Mouse (Mus musculus) cerebellum, postnatal 10 days (tissue): ENCODE measurements around the gene 4933428G20Rik.
A peak's percentile ranks its signal among the peaks of the same experiment; 100 is the strongest.

Experiments
- DNase-seq, 2 experiments: peaks; one replicate each; pipeline ENCODE4 v3.0.0; 2021; ENCODE audit warnings: mixed read lengths in 2 of 2

Gene 4933428G20Rik

GRCm38 (mm10) chr11:97532950-97533582 is 32.9 kb upstream of the 4933428G20Rik start:
- DNase-seq: peak; percentile 87 to 88

- peak; percentile 86 to 92 for DNase-seq
These were observed 32.2 kb upstream of the 4933428G20Rik start for GRCm38 (mm10) chr11:97532354-97532753.

DNA sequence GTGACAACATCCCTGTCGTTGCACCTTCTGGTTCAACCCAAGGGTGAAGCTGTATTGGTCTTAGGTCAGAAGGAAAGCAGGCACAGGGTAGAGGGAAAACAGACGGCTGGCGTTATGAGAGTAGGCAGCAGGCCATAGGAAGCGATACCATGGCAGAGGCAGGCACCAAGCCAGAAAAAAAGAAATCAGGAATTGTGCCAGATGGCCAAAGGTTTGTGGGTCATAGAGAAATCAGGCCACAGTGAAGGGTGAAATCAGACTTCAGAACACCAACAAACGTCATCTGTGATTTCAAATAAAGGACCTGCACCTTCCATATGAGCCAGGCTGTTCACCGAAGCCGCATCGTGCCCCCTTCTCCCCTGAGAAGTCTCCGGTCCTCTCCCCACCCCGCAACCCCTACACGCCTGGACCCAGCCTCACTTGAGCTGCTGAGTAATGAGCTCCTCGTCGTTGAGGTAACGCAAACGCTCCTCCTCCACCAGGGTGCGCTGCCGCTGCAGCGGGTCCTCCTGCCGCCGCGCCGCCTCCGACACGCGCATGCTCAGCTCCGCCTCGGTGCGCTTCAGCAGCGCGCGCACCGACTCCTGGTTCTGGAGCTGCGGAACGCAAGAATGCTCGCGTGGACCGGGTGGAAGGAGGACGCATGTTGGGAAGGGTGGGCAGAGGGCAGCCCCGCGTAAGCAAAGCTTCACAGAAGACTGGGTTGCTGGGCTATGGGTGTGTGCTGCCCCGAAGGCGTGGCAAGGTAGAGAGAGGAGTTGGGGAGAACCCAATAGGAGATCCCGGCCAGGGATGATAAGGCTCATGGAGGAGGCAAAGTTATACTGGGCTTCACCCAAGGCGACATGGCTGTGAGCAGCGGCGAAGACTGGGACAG is 31.5 kb upstream of the 4933428G20Rik start:
- peak; percentile 98 for DNase-seq

- DNase-seq: peak; percentile 73 to 75
These were observed 30.8 kb upstream of the 4933428G20Rik start for GRCm38 (mm10) chr11:97530961-97531360.

- no peak for DNase-seq
These were observed 29.9 kb upstream of the 4933428G20Rik start for GRCm38 (mm10) chr11:97530069-97530468.

- no peak for DNase-seq
These were observed 28.2 kb upstream of the 4933428G20Rik start for GRCm38 (mm10) chr11:97528282-97528808.

GRCm38 (mm10) chr11:97525313-97525712 is 25.2 kb upstream of the 4933428G20Rik start:
- no peak for DNase-seq

- DNase-seq: no peak
These were observed 24.2 kb upstream of the 4933428G20Rik start for GRCm38 (mm10) chr11:97524306-97524705.

- peak; percentile 77 to 81 for DNase-seq
These were observed 23.7 kb upstream of the 4933428G20Rik start for GRCm38 (mm10) chr11:97523827-97524261.

DNA sequence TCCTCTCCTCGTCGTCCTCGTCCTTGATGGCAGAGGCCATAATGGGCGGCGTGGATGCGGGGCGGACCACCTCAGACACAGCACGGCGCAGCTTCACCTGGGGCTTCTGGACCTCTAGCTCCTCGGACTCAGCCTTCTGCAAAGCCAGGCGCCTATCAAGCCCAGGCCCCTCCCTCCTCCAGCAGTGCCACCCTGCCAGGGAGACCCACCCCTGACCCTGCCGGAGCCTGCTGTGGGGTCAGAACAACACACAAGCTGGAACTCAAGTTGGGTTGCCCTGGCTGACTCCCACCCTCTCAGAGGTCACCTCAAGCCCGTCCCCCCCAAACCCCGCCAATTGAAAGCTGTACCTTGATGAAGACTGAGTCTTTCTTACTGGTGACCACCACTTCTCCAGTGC is 23.0 kb upstream of the 4933428G20Rik start:
- DNase-seq: no peak

GRCm38 (mm10) chr11:97521741-97522474 is 21.8 kb upstream of the 4933428G20Rik start:
- peak in 1 of 2 experiments; percentile 66 for DNase-seq

- DNase-seq: no peak
These were observed 20.4 kb upstream of the 4933428G20Rik start for GRCm38 (mm10) chr11:97520541-97520940.

- no peak for DNase-seq
These were observed 12.9 kb upstream of the 4933428G20Rik start for GRCm38 (mm10) chr11:97513066-97513465.

- DNase-seq: no peak
These were observed 12.4 kb upstream of the 4933428G20Rik start for GRCm38 (mm10) chr11:97512511-97512910.

- DNase-seq: peak; percentile 69 to 78
These were observed 11.7 kb upstream of the 4933428G20Rik start for GRCm38 (mm10) chr11:97511661-97512369.

DNA sequence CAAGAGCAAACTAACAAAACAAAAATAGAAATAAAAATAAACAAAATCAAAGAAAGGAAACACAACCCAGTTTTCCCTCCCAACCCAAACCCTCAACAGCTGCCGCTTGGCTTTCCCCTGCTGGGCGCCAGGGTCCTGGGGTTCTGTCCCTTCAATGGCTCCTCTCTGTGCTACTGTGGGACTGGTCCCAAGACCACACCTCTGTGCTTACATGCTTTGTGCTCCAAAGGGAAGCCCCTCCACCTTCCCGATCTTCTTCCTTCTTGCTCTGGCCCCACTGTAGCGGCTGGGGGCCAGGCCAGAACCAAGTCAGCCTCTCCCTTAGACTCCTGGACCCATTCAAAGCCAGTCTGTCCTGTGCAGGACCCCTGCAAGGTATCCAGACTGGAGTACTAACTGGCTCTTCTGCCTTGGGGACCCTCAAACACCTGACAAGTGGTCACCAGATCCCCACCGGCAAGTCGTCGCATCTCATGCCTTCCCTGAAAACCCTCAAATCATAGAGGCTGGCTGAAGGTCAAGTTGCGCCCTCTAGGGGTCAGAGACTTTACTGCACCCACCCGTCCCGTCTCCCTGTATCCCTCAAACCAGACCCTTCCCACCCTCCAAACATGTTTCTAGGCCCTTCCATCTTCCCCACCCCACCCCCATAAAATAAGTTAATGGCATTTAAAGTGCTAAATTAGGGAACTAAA is 11.0 kb upstream of the 4933428G20Rik start:
- DNase-seq: peak; percentile 90 to 94

DNA sequence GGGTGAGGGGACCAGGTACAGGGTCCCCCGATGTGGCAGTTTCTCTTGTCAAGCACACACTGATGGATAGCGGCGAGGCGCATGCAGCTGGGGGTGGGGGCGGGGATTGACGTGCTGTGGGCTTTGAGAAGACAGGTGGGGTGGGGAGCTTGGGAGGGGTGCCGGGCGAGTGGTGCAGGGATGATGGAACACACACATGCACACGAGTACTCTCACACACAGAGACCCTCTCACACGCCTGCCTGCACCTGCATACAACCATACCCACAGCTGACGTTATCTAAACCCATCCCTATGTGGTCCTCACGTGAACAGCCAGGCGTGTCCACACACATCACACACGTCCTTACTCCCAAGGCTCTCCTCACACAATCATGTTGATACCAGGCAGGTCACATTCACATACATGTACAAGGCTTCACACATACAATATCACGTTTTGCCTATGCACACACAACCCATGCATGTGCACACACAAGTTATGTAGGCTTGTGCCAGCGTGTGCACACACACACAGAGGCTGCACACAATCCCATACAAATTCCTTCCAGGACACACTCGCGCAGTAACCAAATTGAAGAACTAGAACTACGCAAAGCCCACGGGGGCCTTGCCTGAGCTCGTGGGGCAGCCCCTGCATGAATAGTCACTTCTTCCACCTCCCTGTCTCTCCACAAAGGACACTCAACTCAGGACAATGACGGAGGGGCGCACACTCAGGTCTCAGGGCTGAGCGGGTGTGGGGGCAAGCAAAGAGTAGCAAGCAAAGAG is 9.8 kb upstream of the 4933428G20Rik start:
- DNase-seq: no peak

GRCm38 (mm10) chr11:97509058-97509457 is 8.9 kb upstream of the 4933428G20Rik start:
- DNase-seq: peak in 1 of 2 experiments; percentile 5

DNA sequence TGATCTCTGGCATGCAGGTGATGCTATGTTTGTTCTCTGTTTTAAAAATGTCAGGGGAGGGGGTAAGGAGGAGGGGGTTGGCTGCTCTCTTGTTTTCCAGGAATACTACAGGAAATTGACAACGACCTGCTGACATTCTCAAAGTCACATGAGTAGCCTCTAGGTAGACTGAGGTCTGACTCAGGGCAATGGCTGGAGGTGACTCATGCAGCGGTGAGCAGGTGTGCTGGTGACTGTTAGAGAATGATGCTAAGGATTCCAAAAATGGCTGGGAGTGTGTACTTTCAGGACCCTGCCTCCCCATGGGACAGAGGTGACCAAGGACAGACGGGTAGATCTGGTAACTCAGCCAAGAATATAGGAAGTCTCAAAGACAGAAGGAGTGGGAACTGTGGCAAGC is 8.1 kb upstream of the 4933428G20Rik start:
- DNase-seq: peak in 1 of 2 experiments; percentile 26

- peak; percentile 85 to 86 for DNase-seq
These were observed 6.2 kb upstream of the 4933428G20Rik start for GRCm38 (mm10) chr11:97506331-97506730.

- peak in 1 of 2 experiments; percentile 9 for DNase-seq
These were observed 5.6 kb upstream of the 4933428G20Rik start for GRCm38 (mm10) chr11:97505784-97506183.
